Mouse (Mus musculus) cerebellum, postnatal 25 days (tissue): Measurements from ENCODE around the gene Gca.
"Not testable (repeated sequence)": the region's sequence is repeated elsewhere in the genome, so short reads cannot be mapped to it uniquely, and the experiment has no call there.

Source experiments
- DNase-seq, 2 experiments: peaks; one replicate each; pipeline ENCODE4 v3.0.0; 2021; ENCODE audit warnings: mixed read lengths in 2 of 2

Gca gene

DNA sequence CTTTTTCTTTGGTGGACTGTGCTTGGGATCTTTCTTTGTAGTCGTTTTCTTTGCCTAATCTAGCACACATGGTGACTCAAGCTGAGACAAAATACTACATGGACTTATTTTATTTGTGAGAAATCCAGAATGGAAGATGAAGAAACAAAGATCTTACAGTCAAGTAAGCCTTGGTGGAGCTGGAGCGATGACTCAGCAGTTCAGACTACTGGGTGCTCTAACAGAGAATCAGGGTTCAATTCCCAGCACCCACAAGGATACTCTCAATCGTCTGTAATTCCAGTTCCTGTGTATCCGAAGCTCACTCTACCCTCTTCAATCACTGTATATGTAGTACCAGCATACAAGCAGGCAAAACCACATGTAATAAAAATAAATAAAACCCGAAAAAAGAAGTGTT lies 6.2 kb downstream of the Gca start:
- DNase-seq, result no peak

GRCm38 (mm10) chr2:62670767-62671166 lies 6.7 kb downstream of the Gca start:
- DNase-seq, result no peak

DNA sequence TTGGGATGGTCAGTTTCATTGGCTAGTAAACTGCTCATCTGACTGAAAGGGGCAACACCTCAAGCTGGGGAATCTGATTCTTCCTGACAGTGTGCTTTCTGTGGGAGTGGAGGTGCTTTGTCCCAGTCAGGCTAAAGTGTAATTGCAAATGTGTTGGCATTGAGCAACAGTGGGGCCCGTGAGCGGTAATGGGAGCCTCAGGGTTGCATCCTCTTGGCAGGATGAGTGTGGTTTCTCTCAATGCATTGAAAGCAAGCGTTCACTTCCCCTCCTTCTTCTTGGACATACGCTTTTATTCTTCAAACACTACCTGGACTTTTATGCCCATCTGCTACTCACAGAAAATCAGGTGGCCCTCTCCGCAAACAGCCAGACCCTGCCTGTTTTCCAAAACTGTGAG lies 8.7 kb downstream of the Gca start:
- no peak for DNase-seq

DNA sequence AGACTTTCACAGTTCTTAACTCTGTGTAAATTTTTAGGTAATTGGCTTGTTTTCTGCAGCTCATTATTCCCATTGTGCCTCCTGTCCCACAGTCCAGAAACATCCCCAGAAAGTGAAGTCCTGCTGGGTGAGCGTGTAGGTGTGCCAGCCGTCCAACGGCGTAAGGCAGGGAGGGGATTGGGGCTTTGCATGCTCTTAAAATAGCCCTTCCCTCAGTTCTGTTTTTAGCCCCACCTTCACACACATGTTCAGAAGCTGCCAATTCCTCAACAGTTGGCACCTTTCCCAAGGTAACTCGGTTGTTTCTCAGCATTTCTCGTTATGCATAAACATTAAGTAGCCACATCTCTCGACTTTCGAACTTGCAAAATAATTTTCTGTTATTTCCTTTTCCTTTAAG lies 17.6 kb downstream of the Gca start:
- DNase-seq, result peak; percentile 30 to 39

- DNase-seq, result no peak
Measured at GRCm38 (mm10) chr2:62684989-62685595, 21.0 kb downstream of the Gca start.

- DNase-seq, result no peak
Measured at GRCm38 (mm10) chr2:62685934-62686333, 21.8 kb downstream of the Gca start.

DNA sequence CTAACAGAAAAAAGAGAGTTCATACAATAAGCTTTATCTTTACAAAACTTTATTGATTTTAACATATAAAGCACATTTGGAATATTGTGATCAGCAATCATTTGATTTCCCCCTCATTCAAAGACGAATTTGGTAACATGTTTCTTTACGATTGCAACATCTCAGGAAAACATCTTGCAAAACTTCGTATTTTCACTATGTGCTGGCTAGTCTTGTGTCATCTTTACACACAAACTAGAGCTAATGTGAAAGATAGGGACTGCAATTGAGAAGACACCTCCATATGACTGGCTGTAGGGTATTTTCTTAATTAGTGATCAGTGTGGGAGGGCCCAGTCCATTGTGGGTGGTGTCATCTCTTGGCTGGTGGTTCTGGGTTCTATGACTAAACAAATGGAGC lies 42.2 kb downstream of the Gca start:
- DNase-seq, result no peak

DNA sequence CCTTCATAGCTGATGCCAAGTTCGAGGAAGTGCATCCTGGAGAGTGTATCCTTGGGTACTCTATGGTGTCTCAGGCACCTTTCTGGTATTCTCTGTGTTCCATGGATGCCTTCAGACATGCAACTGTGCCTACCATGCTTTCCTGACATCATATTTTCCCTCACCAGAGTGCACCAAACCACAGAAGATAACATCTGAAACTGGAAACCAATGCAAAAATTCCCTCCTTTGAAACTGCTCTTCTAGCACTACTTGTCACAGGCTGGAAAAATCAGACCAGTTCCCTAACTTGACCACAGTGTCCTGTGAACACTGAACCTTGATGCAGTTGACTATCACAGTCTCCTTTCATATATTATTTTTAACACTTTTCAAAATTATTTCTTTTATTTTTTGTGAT lies 45.5 kb downstream of the Gca start:
- no peak for DNase-seq

GRCm38 (mm10) chr2:62714362-62714761 lies 50.3 kb downstream of the Gca start:
- not testable (repeated sequence) for DNase-seq

DNA sequence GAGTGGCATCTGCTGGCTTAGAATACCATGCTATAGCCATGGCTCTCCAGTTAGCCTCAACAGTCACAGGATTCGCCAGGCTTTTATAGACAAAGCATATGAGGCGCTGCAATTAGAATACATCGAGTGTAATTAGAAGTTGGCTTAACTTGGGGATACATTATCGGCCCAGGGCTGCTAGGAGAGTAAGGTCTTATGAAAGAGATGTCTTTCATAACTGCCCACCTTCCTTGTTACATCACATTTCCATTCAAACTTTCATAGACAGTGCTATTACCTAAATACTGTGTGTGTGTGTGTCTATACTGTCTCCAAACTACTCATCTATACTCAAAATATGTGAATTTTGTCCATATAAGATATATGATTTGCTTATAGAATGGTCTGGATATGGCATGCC lies 51.2 kb downstream of the Gca start:
- no peak for DNase-seq

DNA sequence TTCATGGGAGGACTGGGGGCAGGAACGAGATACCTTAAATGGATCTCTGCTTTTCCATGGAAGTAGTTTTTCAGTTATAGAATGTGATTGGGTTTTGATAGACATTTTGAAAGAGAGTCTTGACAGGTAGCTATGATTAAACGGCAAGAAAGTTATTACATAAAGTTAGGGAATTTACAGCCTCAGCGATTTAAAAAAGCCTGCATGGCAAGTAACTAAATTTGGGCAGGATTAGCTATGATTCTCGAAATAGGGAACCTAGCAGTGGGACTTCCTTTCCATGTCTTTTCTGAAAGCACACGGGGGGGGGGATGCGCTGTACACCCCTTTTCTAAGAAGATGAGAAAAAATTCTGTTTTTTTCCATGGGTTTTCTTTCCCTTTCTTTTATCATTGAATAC lies 53.2 kb downstream of the Gca start:
- DNase-seq, result no peak

DNA sequence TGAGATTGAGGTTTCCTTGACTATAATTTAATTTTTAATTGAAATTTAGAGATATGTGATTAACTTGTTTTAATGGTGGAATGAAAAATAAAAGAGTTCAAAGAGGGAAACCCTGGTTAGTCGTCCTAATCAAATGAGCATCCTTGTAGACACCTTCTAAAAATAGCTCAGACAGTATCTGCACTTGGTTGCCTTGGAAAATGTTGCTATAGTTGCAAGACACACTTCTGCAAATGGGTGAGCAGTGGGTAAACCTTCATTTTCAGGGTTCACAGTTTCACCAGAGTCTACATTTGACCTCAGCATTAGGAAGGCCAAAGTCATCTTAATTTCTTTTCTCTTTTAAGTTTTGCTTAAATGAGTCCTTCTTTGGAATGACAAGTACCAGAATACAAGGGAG lies 54.3 kb downstream of the Gca start:
- no peak for DNase-seq

DNA sequence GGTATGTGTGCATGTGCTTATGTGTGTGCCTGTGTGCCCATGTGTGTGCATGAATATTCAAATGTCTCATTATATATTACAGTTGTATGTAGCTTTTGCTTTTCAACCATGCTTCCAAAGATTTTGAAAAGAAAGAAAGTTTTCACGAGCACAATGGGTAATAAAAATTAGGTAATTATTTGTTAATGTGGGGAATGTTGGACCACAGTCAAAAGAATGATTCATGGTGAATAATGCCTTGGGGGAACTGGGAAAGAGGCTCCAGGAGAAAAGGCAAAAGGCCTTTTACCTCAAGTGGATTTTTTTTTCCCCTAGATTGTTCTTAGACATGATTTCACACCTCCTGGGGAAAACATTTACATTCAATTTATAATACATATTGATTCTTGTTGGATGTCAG lies 61.9 kb downstream of the Gca start:
- DNase-seq, result no peak

DNA sequence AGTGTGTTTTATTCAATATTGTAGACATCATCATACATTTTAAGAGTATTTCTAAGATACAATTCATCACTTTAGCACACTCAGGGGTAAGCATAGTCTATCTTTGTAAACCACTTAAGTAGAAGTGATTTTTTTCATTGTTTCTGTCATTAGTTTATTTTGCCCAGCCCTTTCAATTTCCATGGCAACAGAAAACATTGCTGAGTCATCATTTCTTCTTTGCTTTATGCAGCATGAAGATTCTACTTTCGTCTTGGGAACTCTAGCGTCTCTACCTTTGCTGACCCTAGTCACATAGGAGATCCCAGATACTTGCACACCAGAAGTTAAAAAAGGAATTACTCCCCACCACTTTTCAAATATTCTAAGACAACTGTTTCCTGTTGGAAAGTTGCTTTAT lies 63.6 kb downstream of the Gca start:
- no peak for DNase-seq

DNA sequence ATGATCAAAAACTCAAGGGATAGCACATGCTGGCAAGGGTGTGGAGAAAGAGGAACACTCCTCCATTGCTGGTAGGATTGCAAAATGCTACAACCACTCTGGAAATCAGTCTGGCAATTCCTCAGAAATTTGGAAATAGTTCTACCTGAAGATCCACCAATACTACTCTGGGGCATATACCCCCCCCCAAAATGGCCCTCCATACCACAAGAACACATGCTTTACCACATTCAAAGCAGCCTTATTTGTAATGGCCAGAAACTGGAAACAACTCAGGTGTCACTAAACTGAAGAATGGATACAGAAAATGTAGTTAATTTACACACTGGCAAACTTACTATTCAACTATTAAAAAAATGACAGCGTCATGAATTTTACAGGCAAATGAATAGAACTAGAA lies 66.6 kb downstream of the Gca start:
- no peak for DNase-seq

GRCm38 (mm10) chr2:62743098-62743497 lies 79.0 kb downstream of the Gca start:
- DNase-seq, result no peak
